Mouse (Mus musculus) layer of hippocampus, adult 2 months (tissue): Measurements from ENCODE around the gene Cpt1b. TPM values are rescaled to one million over a fixed set of nuclear protein-coding genes. Genes with fewer than 3 reads are reported as not detected.
"Not testable (repeated sequence)": the region's sequence is repeated elsewhere in the genome, so short reads cannot be mapped to it uniquely, and the experiment has no call there.

Experiments
- DNase-seq, 2 experiments: peaks; one replicate each; pipeline ENCODE4 v3.0.0; 2022; ENCODE audit warnings: low spot score in 2 of 2
- H3K27ac ChIP-seq: fragments of 200-600 bp; 2 replicates; pipeline ENCODE4 v1.8.1; 2022
- H3K4me3 ChIP-seq: fragments of 200-600 bp; 2 replicates; pipeline ENCODE4 v1.8.1; 2022; ENCODE audit warnings: mild to moderate bottlenecking
- CTCF ChIP-seq: fragments of 200-600 bp; conservative IDR thresholded peaks from 2 replicates; pipeline ENCODE4 v1.8.1; 2022; ENCODE audit warnings: antibody characterized with exemption, mild to moderate bottlenecking, moderate library complexity
- total RNA-seq, 2 experiments: library from RNA; stranded (reverse); gene quantifications; 2 replicates each; pipeline ENCODE4 v1.2.3; 2021

Cpt1b gene
- total RNA-seq, 2 experiments from 2014 or later: 1.3 to 3.1 TPM

DNA sequence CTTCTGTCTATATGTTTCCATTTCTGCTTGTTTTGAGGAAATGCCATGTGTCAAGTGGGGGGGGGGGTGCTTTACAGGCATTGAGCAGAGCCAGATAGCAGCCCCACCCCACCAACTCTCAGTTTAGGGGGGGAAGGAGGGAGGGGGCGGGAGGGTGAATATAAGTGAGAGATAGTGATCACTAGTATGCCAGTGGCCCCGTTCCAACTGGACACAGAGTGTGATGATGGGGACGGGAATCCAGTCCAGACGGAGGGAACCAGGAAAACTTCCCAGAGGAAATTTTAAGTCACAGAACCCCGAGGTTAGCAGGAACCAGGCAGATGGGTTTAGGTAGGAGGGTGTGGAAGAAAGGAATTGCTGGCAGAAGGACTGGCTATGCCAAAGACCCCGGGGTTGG lies 30.0 kb upstream of the Cpt1b start:
- H3K4me3 ChIP-seq: peak overlapping the region; percentile 82
- H3K27ac ChIP-seq: peak overlapping the region; percentile 10; the same call in 1 of the 2 replicates
- no peak for TF ChIP-seq CTCF
- DNase-seq: no peak

DNA sequence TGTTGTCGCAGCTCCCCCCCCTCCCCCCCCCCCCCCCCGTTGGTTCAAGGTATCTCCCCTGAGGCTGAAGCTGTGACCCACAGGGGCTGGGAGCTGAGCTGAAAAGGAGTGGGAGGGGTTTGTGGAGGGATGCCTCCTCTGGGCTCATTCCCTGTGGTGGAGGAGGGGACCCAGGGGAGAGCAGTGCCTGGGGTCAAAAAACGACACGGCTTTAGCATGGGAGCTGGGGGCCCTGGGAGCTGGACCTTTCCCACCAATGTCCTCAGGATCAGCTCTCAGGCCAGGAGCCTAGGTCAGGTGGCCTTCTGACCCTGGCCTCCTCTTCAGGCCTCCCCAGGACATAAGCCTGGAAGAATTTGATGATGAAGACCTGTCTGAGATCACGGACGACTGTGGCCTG lies 29.2 kb upstream of the Cpt1b start:
- TF ChIP-seq CTCF: no peak
- Histone ChIP-seq H3K4me3 (peak overlapping the region; percentile 82), H3K27ac (peak overlapping the region; percentile 96; the same call in 1 of the 2 replicates)
- no peak for DNase-seq

DNA sequence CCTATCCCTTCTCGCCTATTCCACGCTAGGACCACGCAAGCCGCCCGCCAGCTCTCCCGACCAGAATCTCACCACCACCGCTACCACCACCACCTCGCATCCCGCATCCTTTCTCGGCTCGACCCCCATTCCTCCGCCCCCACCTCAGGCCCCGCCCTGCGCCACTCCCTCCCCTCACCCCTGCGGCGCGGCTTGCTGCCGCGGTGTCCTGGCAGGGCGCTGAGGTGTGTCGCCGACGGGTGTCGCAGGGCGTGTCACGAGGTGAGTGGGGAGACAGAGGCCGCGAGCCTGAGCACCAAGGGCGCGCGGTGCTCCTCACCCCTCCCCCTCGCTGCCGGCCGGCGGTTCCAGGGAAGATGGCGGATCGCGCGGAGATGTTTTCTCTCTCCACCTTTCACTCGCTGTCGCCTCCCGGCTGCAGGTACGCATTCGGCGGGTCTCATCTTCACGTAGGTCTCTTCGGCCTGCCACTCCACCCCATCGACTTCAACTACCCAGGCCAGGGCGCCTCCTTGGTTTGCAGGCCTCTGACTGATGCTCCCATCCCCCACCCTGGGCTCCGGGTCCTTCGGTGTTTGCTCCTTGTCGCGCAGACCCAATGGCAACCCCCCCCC lies 28.3 kb upstream of the Cpt1b start, which contains the start of gene Mapk8ip2:
Gene Mapk8ip2, plus strand, starts transcription at position 49 of the 614 bp plus-strand sequence.
- peak in 1 of 2 experiments; percentile 57 for DNase-seq
- H3K4me3 ChIP-seq: peak within 1 kb of the TSS; percentile 82
- no peak for TF ChIP-seq CTCF
- H3K27ac ChIP-seq: peak within 1 kb of the TSS; percentile 96

DNA sequence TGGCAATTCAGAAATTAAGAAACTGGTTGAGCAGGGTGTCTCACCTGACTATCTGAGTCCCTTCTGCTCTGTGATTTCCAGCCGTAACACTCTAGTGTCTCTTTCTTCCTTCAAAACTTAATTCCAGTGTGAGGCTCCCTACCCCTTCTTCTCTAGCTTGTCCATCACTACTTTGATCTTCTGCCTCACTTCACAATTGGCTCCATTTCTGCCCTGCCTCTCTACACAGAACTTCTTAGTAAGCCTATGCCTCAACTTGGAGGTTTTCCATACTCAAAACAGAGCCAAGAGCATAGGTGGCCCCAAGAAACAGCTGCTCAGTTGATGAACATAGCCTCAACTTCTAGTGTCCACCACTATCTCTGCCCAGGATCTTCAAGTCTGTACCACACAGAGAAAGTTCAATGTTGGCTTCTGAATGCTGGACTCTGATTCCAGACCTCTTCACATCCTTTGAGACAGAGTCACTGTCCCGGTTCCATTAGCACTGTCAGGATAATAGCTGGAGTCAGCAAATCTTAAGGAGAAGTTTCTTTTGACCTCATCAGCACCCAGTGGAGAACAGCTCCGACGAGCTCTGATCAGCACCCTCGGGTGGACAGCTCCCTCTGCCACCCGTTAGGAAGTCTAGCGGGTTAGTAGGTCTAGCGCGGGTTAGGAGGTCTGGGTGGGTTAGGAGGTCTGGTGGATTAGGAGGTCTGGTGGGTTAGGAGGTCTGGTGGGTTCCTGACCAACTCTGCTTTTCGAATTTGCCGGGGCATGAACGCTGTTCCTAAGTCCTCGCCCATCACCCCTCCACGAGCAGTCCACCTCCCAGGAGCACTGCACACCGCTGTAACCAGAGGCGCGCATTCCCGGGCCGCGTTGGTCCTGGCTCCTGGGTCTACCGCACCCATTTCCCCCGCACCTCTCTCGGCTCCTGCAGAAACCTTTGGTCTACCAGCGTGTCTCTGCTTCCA lies 27.5 kb upstream of the Cpt1b start:
- no peak for TF ChIP-seq CTCF
- DNase-seq: no peak
- H3K4me3 ChIP-seq: peak overlapping the region; percentile 82
- H3K27ac ChIP-seq: peak overlapping the region; percentile 96

DNA sequence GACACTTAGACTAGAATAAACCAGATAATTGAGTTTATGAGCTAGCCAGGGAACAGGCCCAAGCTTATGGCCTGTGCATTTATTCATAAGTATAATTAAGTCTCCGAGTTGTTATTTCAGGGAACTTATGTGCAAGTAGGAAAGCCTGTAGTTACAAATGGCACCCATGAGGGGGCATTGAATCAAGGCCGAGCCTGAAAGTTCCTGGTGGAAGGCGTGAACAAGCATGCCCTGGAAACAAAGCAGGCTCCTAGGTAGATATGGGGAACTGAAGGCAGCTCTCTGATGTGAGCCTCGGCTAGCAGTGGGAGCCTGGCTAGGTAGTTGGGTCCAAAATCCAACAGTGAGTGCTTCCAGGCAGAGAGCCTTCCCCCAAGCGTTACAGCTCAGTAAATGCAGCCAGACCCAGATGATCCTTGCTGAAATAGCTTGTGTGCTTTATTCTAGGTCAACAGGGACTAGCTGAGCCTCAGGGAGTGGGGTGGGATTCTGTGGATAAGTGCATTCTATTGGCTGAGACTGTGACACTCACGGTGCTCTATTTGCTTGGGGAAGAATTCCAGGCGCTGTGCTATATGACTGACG lies 16.9 kb upstream of the Cpt1b start:
- Histone ChIP-seq H3K27ac (no peak overlapping the region), H3K4me3 (no peak overlapping the region)
- TF ChIP-seq CTCF: peak; percentile 74
- no peak for DNase-seq

DNA sequence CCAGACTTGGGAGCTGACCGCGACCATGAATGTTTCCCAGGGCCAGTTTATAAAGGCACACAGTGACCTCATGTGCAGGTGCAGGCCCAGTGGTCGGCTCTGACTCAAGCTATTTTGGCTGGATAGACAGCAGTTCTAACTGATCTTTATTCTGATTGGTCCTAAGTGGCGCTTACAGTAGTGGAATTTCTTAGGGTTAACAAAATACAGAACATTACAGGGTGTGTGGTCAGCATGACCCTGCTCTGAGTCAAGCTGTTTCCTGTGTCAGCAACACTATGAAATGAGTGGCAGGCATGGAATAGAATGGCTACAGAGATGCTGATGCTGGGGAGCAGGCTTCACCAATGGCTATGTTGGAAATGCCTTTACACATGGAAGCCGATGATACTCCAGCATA lies 10.2 kb upstream of the Cpt1b start:
- Histone ChIP-seq H3K4me3 (no peak overlapping the region), H3K27ac (no peak overlapping the region)
- TF ChIP-seq CTCF: no peak
- no peak for DNase-seq

DNA sequence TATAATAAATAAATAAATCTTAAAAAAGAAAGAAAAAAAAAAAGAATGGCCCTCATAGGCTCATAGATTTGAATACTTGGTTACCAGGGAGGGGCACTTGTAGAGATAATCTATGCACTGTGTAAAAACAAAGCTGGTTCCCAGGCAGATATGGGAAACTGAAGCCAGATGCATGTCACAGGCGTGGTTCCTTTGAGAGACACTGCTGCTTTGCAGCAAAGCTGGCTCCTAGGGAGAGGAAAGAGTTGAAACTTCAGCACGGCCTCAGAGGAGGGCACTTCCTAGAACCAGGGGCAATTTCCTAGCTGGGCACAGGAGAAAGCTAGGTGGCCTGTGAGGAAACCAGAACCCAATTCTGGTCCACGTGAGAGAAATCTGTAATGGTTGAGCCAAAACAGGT lies 8.5 kb upstream of the Cpt1b start:
- H3K4me3 ChIP-seq: no peak overlapping the region
- no peak overlapping the region for H3K27ac ChIP-seq
- no peak for TF ChIP-seq CTCF
- no peak for DNase-seq

DNA sequence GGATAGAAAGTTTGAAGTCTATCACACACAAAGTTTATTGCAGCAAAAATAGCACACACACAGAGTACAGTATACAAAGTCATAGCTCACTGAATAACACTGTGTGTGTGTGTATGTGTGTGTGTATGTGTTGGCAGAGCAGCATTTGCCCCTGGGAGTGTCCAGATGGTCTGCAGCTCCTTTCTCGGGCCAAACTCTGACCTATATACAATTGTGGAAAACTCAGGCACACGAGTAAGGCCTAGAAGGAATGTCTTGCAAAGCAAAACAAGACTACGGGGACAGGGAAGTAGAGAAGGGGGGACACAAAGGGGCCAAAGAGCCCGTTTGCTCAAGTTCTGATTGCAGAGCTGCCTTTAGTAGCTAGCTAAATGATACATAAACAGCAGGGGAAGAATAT lies 7.3 kb upstream of the Cpt1b start:
- Histone ChIP-seq H3K4me3 (no peak overlapping the region), H3K27ac (no peak overlapping the region)
- no peak for DNase-seq
- TF ChIP-seq CTCF: no peak

DNA sequence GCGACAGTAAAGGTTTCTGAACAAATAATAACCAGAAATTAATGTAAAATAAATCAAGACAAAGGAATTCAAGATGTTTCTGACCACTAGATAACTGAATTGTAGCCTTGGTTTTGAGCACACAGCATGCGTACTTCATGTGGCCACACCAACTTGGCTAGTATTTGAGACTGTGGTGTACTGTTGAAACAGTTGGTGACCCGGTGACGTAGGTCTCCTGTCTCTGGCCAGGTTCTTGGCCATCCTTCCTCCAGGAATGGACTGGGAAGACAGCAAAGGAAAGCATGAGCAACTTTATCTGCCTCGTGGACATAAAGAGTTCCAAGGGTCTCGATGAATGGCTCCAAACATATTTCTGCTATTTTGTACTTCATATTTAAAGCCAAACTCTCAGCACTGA lies 6.1 kb upstream of the Cpt1b start:
- TF ChIP-seq CTCF: no peak
- H3K4me3 ChIP-seq: no peak overlapping the region
- no peak overlapping the region for H3K27ac ChIP-seq
- DNase-seq: no peak

DNA sequence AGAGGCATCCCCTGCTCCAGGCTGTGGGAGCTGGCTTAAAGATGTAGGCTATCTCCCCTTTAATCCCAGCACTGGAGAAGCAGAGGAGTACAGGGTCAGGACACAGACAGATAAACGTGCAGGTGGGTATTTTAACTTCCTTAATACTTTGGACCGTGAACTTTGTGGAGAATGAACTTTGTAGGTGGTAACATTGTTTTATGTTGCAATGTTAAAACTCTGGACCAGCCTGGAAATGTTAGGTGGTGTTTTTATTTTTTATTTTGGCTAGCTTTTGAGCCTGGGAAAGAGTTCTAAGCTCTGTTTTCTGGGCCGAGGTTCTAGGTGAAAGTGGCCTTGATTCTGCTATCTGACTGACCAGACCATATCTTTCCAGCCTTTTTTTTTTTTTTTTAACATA lies 5.6 kb upstream of the Cpt1b start:
- DNase-seq: no peak
- no peak for TF ChIP-seq CTCF
- Histone ChIP-seq H3K4me3 (no peak overlapping the region), H3K27ac (no peak overlapping the region)

DNA sequence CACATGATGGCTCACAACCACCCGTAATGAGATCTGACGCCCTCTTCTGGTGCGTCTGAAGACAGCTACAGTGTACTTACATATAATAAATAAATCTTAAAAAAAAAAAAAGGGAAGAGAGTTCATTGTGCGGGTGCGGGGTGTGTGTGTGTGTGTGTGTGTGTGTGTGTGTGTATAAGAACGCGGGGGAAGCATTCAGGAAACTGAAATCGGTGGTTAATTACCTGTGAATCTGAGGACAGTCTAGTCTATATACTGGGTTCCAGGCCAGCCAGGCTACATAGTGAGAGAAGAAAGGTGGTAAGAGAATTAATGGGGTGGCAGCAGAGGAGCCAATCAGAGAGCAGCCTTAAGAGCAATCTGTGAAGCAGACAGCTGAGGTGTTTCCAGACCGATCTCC lies 5.1 kb upstream of the Cpt1b start:
- H3K4me3 ChIP-seq, H3K27ac ChIP-seq, DNase-seq: not testable (repeated sequence)

DNA sequence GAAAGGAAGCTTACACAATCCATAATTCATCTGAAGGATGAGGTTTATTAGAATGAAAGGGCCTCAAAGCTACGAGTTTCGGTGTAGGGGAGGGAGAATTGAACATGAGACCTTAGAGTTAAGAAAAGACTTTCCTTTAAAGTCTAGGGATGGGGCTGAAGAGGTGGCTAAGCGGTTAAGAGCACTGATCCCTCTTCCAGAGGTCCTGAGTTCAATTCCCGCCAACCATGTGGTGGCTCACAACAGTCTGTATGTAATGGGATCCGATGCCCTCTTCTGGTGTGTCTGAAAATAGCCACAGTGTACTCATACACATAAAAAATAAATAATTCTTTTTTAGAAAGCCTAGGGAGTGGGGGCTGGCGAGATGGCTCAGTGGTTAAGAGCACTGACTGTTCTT lies 4.7 kb upstream of the Cpt1b start:
- Histone ChIP-seq H3K4me3 (peak overlapping the region; percentile 100), H3K27ac (peak overlapping the region; percentile 94)
- peak; percentile 60 for TF ChIP-seq CTCF
- DNase-seq: no peak
